Mouse (Mus musculus) lung, postnatal 0 days (tissue): ENCODE results near the gene Nphs1. TPM values are rescaled to one million over a fixed set of nuclear protein-coding genes. Genes with fewer than 3 reads are reported as not detected.

Source experiments
- ATAC-seq: fragments of 200-750 bp; cut with Nextera tagmentation; 2 replicates; pipeline ENCODE4 v1.8.0; 2017; ENCODE audit warnings: moderate library complexity
- DNase-seq: peaks from one replicate; pipeline ENCODE4 v3.0.0-alpha.2; 2016; ENCODE audit warnings: low spot score
- H3K27ac ChIP-seq: fragments of 300-500 bp; sonication (generic); 2 replicates; pipeline ENCODE4 v1.5.1; 2014; ENCODE audit warnings: antibody characterized with exemption, mild to moderate bottlenecking, low read length, mixed read lengths
- H3K27me3 ChIP-seq: fragments of 300-500 bp; sonication (generic); replicated peaks from 2 replicates; pipeline ENCODE4 v1.6.1; 2014; ENCODE audit warnings: low read length, mixed read lengths; ENCODE audit not compliant: insufficient read depth
- H3K36me3 ChIP-seq: fragments of 300-500 bp; sonication (generic); 2 replicates; pipeline ENCODE4 v1.6.1; 2014; ENCODE audit warnings: low read length, mixed read lengths; ENCODE audit not compliant: insufficient read depth
- H3K4me1 ChIP-seq: fragments of 300-500 bp; sonication (generic); 2 replicates; pipeline ENCODE4 v1.6.1; 2014; ENCODE audit warnings: antibody characterized with exemption, low read depth, low read length, mixed read lengths; ENCODE audit not compliant: insufficient read depth
- H3K4me2 ChIP-seq: fragments of 300-500 bp; sonication (generic); replicated peaks from 2 replicates; pipeline ENCODE4 v1.6.1; 2014; ENCODE audit warnings: low read depth, mild to moderate bottlenecking, low read length, moderate library complexity, mixed read lengths
- H3K4me3 ChIP-seq: fragments of 300-500 bp; sonication (generic); 2 replicates; pipeline ENCODE4 v1.5.1; 2014; ENCODE audit warnings: low read depth, low read length
- H3K9ac ChIP-seq: fragments of 300-500 bp; sonication (generic); replicated peaks from 2 replicates; pipeline ENCODE4 v1.6.1; 2014; ENCODE audit warnings: low read depth, mild to moderate bottlenecking
- H3K9me3 ChIP-seq: fragments of 300-500 bp; sonication (generic); 2 replicates; pipeline ENCODE4 v1.6.1; 2016; ENCODE audit warnings: low read length, mixed read lengths
- CTCF ChIP-seq: IDR thresholded peaks from 2 replicates; pipeline ENCODE4 v1.5.1; 2016; ENCODE audit warnings: antibody characterized with exemption, mild to moderate bottlenecking
- EP300 ChIP-seq: IDR thresholded peaks from 2 replicates; pipeline ENCODE4 v1.6.1; 2016; ENCODE audit warnings: antibody characterized with exemption, mild to moderate bottlenecking, control low read depth
- WGBS: fragments of 180-500 bp; shearing (Covaris S2); extraction: QIAGEN DNeasy Blood & Tissue Kit; methylation state at CpG from one replicate; pipeline ENCODE4 v1.1.7; 2014; 5-methylcytosine and 5-hydroxymethylcytosine counted together
- polyA plus RNA-seq: library from polyadenylated mRNA; unstranded; fragments of >200 nt; fragmentation: Nextera tagmentation; extraction: Ambion mirVana; gene quantifications from 2 replicates; pipeline ENCODE4 v1.2.1, GENCODE M21; 2015

Nphs1 gene
- polyA plus RNA-seq, 1 experiment from 2014 or later, result 0.12 TPM

- no peak for TF ChIP-seq CTCF
- TF ChIP-seq EP300, result no peak
- ATAC-seq (no peak), DNase-seq (no peak)
- Histone ChIP-seq H3K27me3 (no peaks in the 10 kb centered on the region), H3K4me1 (peaks cover 4% of the 10 kb centered on the region; the same call in 1 of the 2 replicates), H3K4me2 (no peak overlapping the region), H3K9ac (no peak overlapping the region), H3K4me3 (no peak overlapping the region), H3K36me3 (peaks cover 11% of the 10 kb centered on the region; the same call in 1 of the 2 replicates), H3K27ac (no peak overlapping the region), H3K9me3 (no peaks in the 10 kb centered on the region)
- 85% methylated on average over 10 of the region's 14 CpGs for WGBS
Observed at GRCm38 (mm10) chr7:30526981-30527380, 68.9 kb downstream of the Nphs1 start.

GRCm38 (mm10) chr7:30531291-30531815, 73.2 kb downstream of the Nphs1 start:
- TF ChIP-seq EP300 (no peak), CTCF (no peak)
- Histone ChIP-seq H3K4me3 (no peak overlapping the region), H3K27me3 (no peaks in the 10 kb centered on the region), H3K9ac (no peak overlapping the region), H3K4me1 (peaks cover 3% of the 10 kb centered on the region; the same call in 1 of the 2 replicates), H3K27ac (no peak overlapping the region), H3K36me3 (peaks cover 11% of the 10 kb centered on the region; the same call in 1 of the 2 replicates), H3K4me2 (no peak overlapping the region), H3K9me3 (no peaks in the 10 kb centered on the region)
- WGBS, result 83% methylated on average over 9 of the region's 9 CpGs
- no peak for DNase-seq
- no peak for ATAC-seq

GRCm38 (mm10) chr7:30532931-30533330, 74.8 kb downstream of the Nphs1 start:
- DNase-seq (peak; percentile 27), ATAC-seq (no peak)
- Histone ChIP-seq H3K9me3 (no peaks in the 10 kb centered on the region), H3K27ac (no peak overlapping the region), H3K9ac (no peak overlapping the region), H3K4me2 (no peak overlapping the region), H3K4me1 (no peaks in the 10 kb centered on the region), H3K4me3 (no peak overlapping the region), H3K36me3 (peaks cover 11% of the 10 kb centered on the region; the same call in 1 of the 2 replicates), H3K27me3 (no peaks in the 10 kb centered on the region)
- TF ChIP-seq CTCF (no peak), EP300 (no peak)
- 27% methylated on average over 8 of the region's 8 CpGs for WGBS

GRCm38 (mm10) chr7:30533941-30534632, 76.0 kb downstream of the Nphs1 start:
- TF ChIP-seq CTCF (no peak), EP300 (no peak)
- DNase-seq (no peak), ATAC-seq (no peak)
- Histone ChIP-seq H3K4me1 (no peaks in the 10 kb centered on the region), H3K4me3 (peak overlapping the region; percentile 74), H3K36me3 (peaks cover 11% of the 10 kb centered on the region; the same call in 1 of the 2 replicates), H3K4me2 (peak overlapping the region; percentile 98), H3K9ac (no peak overlapping the region), H3K27ac (no peak overlapping the region), H3K27me3 (no peaks in the 10 kb centered on the region), H3K9me3 (no peaks in the 10 kb centered on the region)
- WGBS, result 10% methylated on average over 25 of the region's 26 CpGs

- peak within 1 kb of the TSS; percentile 74 for H3K4me3 ChIP-seq
- H3K27ac ChIP-seq, result no peak within 1 kb of the TSS
- no peak within 1 kb of the TSS for H3K9ac ChIP-seq
- TF ChIP-seq EP300 (no peak), CTCF (no peak)
- no peaks in the 10 kb centered on the region for H3K27me3 ChIP-seq
- ATAC-seq (peak; percentile 99), DNase-seq (peak; percentile 97)
- H3K9me3 ChIP-seq, result no peaks in the 10 kb centered on the region
- WGBS, result 2% methylated on average over 29 of the region's 84 CpGs
- H3K36me3 ChIP-seq, result peaks cover 7% of the 10 kb centered on the region; the same call in 1 of the 2 replicates
- H3K4me1 ChIP-seq, result no peaks in the 10 kb centered on the region
- peak within 1 kb of the TSS; percentile 98 for H3K4me2 ChIP-seq
Observed at GRCm38 (mm10) chr7:30534633-30535577, 76.8 kb downstream of the Nphs1 start, which contains the start of gene Arhgap33. TSS of gene Arhgap33 (minus strand) at chr7:30535060.

Other genes with a start within 250 kb of the Nphs1 start
- gene Polr2i, start 226.4 kb upstream of the Nphs1 start, polyA plus RNA-seq, result 122 and 144 TPM in 2 replicates
- gene Tbcb, start 226.0 kb upstream of the Nphs1 start, polyA plus RNA-seq, result 142 and 143 TPM in 2 replicates
- 0.27 TPM in 1 of 2 replicates, not detected in the other for gene Ovol3, start 222.6 kb upstream of the Nphs1 start, polyA plus RNA-seq
- gene Thap8, start 178.2 kb upstream of the Nphs1 start, polyA plus RNA-seq, result 0.37 and 0.81 TPM in 2 replicates
- gene Wdr62, start 177.9 kb upstream of the Nphs1 start, polyA plus RNA-seq, result 2.5 and 2.7 TPM in 2 replicates
- 4.3 and 5.0 TPM in 2 replicates for gene Clip3, start 166.6 kb upstream of the Nphs1 start, polyA plus RNA-seq
- gene Alkbh6, start 149.6 kb upstream of the Nphs1 start, polyA plus RNA-seq, result 60.6 and 78.2 TPM in 2 replicates
- gene Syne4, start 143.5 kb upstream of the Nphs1 start, polyA plus RNA-seq, result 13.1 and 17.2 TPM in 2 replicates
- not detected in 2 replicates for gene E130208F15Rik, start 136.6 kb upstream of the Nphs1 start, polyA plus RNA-seq
- 17.6 and 20.0 TPM in 2 replicates for gene Sdhaf1, start 134.4 kb upstream of the Nphs1 start, polyA plus RNA-seq
- gene Lrfn3, start 95.5 kb upstream of the Nphs1 start, polyA plus RNA-seq, result 2.0 and 2.8 TPM in 2 replicates
- gene Tyrobp, start 44.6 kb upstream of the Nphs1 start, polyA plus RNA-seq, result 209 and 244 TPM in 2 replicates
- 7.2 and 9.4 TPM in 2 replicates for gene Hcst, start 38.5 kb upstream of the Nphs1 start, polyA plus RNA-seq
- gene Nfkbid, start 36.6 kb upstream of the Nphs1 start, polyA plus RNA-seq, result 1.9 and 2.5 TPM in 2 replicates
- 6.8 and 8.1 TPM in 2 replicates for gene Aplp1, start 12.8 kb upstream of the Nphs1 start, polyA plus RNA-seq
- not detected in 2 replicates for gene Kirrel2, start 625 bp upstream of the Nphs1 start, polyA plus RNA-seq
- gene Prodh2, start 35.3 kb downstream of the Nphs1 start, polyA plus RNA-seq, result not detected in 2 replicates
- 2.1 TPM in 2 replicates for gene Arhgap33, start 76.7 kb downstream of the Nphs1 start, polyA plus RNA-seq
- gene Hspb6, start 93.9 kb downstream of the Nphs1 start, polyA plus RNA-seq, result 22.8 and 27.0 TPM in 2 replicates
- gene Proser3, start 94.0 kb downstream of the Nphs1 start, polyA plus RNA-seq, result 4.0 and 4.4 TPM in 2 replicates
- 32.8 and 38.6 TPM in 2 replicates for gene Lin37, start 101.5 kb downstream of the Nphs1 start, polyA plus RNA-seq
- 75.0 and 86.0 TPM in 2 replicates for gene U2af1l4, start 105.0 kb downstream of the Nphs1 start, polyA plus RNA-seq
- gene Gm49396, start 105.0 kb downstream of the Nphs1 start, polyA plus RNA-seq, result 4.5 and 6.1 TPM in 2 replicates
- 173 and 184 TPM in 2 replicates for gene Psenen, start 105.3 kb downstream of the Nphs1 start, polyA plus RNA-seq
- gene Igflr1, start 107.1 kb downstream of the Nphs1 start, polyA plus RNA-seq, result 1.2 and 3.2 TPM in 2 replicates
- gene Kmt2b, start 130.4 kb downstream of the Nphs1 start, polyA plus RNA-seq, result 6.8 and 6.9 TPM in 2 replicates
- 3.0 and 3.9 TPM in 2 replicates for gene Zbtb32, start 140.6 kb downstream of the Nphs1 start, polyA plus RNA-seq
- 11.2 and 11.8 TPM in 2 replicates for gene Upk1a, start 154.5 kb downstream of the Nphs1 start, polyA plus RNA-seq
- gene Cox6b1, start 167.8 kb downstream of the Nphs1 start, polyA plus RNA-seq, result 717 and 766 TPM in 2 replicates
- gene Etv2, start 177.5 kb downstream of the Nphs1 start, polyA plus RNA-seq, result not detected in 2 replicates
- 101 and 107 TPM in 2 replicates for gene Rbm42, start 192.0 kb downstream of the Nphs1 start, polyA plus RNA-seq
- 10.0 and 10.3 TPM in 2 replicates for gene Haus5, start 206.7 kb downstream of the Nphs1 start, polyA plus RNA-seq
- gene Pmis2, start 213.3 kb downstream of the Nphs1 start, polyA plus RNA-seq, result not detected in 2 replicates
- 0.69 and 1.2 TPM in 2 replicates for gene 2200002J24Rik, start 240.6 kb downstream of the Nphs1 start, polyA plus RNA-seq